Mouse (Mus musculus) embryonic facial prominence, embryonic 12.5 days (tissue): ENCODE results near the gene Agbl5. TPM values are rescaled to one million over a fixed set of nuclear protein-coding genes. Genes with fewer than 3 reads are reported as not detected.

Experiments
- ATAC-seq: fragments of 200-750 bp; cut with Nextera tagmentation; 2 replicates; pipeline ENCODE4 v1.8.0; 2017; ENCODE audit not compliant: insufficient number of reproducible peaks, insufficient read depth, low FRiP score, low TSS enrichment
- H3K27ac ChIP-seq: fragments of 300-500 bp; sonication (generic); 2 replicates; pipeline ENCODE4 v1.5.1; 2016; ENCODE audit warnings: mild to moderate bottlenecking
- H3K27me3 ChIP-seq: fragments of 300-500 bp; sonication (generic); 2 replicates; pipeline ENCODE4 v1.6.1; 2016; ENCODE audit warnings: mild to moderate bottlenecking, moderate library complexity
- H3K36me3 ChIP-seq: fragments of 300-500 bp; sonication (generic); 2 replicates; pipeline ENCODE4 v1.6.1; 2016; ENCODE audit warnings: mild to moderate bottlenecking
- H3K4me1 ChIP-seq: fragments of 300-500 bp; sonication (generic); 2 replicates; pipeline ENCODE4 v1.6.1; 2016
- H3K4me2 ChIP-seq: fragments of 300-500 bp; sonication (generic); replicated peaks from 2 replicates; pipeline ENCODE4 v1.6.1; 2016; ENCODE audit warnings: mild to moderate bottlenecking, moderate library complexity
- H3K4me3 ChIP-seq: fragments of 300-500 bp; sonication (generic); 2 replicates; pipeline ENCODE4 v1.5.1; 2016; ENCODE audit warnings: mild to moderate bottlenecking
- H3K9ac ChIP-seq: fragments of 300-500 bp; sonication (generic); 2 replicates; pipeline ENCODE4 v1.6.1; 2016; ENCODE audit warnings: mild to moderate bottlenecking, moderate library complexity
- H3K9me3 ChIP-seq: fragments of 300-500 bp; sonication (generic); 2 replicates; pipeline ENCODE4 v1.6.1; 2016; ENCODE audit warnings: mild to moderate bottlenecking, moderate library complexity
- WGBS: fragments of 180-500 bp; shearing (Covaris S2); methylation state at CpG from one replicate; pipeline ENCODE4 v1.1.7; 2016; 5-methylcytosine and 5-hydroxymethylcytosine counted together
- polyA plus RNA-seq: library from polyadenylated mRNA; unstranded; fragments of >200 nt; fragmentation: Nextera tagmentation; extraction: Ambion mirVana; gene quantifications from 2 replicates; pipeline ENCODE4 v1.2.1, GENCODE M21; 2016

The Agbl5 gene
- 31.9 and 34.1 TPM in 2 replicates for polyA plus RNA-seq

- Histone ChIP-seq H3K27me3 (no peaks in the 10 kb centered on the region), H3K4me1 (peaks cover 16% of the 10 kb centered on the region), H3K4me3 (peak within 1 kb of the TSS; percentile 80), H3K4me2 (peak within 1 kb of the TSS; percentile 75), H3K9ac (peak within 1 kb of the TSS; percentile 83), H3K36me3 (peaks cover 32% of the 10 kb centered on the region), H3K9me3 (no peaks in the 10 kb centered on the region), H3K27ac (peak within 1 kb of the TSS; percentile 98)
- under 1% methylated on average over 42 of the region's 42 CpGs for WGBS
- ATAC-seq = peak; percentile 91
Observed at GRCm38 (mm10) chr5:30888337-30889087, at the start of gene Agbl5. Agbl5 (plus strand) TSS chr5:30888694.

- Histone ChIP-seq H3K4me1 (no peaks in the 10 kb centered on the region), H3K4me2 (no peak overlapping the region), H3K27me3 (no peaks in the 10 kb centered on the region), H3K36me3 (peaks cover 12% of the 10 kb centered on the region; the same call in 1 of the 2 replicates), H3K9ac (no peak overlapping the region), H3K4me3 (no peak overlapping the region), H3K27ac (no peak overlapping the region), H3K9me3 (no peaks in the 10 kb centered on the region)
- no peak for ATAC-seq
- 82% methylated on average over 2 of the region's 2 CpGs for WGBS
Observed at GRCm38 (mm10) chr5:30839731-30840130, 48.8 kb upstream of the Agbl5 start.

GRCm38 (mm10) chr5:30841896-30842295, 46.6 kb upstream of the Agbl5 start:
- H3K4me1 ChIP-seq = no peaks in the 10 kb centered on the region
- no peak overlapping the region for H3K4me2 ChIP-seq
- no peak for ATAC-seq
- peaks cover 2% of the 10 kb centered on the region; the same call in 1 of the 2 replicates for H3K36me3 ChIP-seq
- no peaks in the 10 kb centered on the region for H3K27me3 ChIP-seq
- no peak overlapping the region for H3K4me3 ChIP-seq
- no peaks in the 10 kb centered on the region for H3K9me3 ChIP-seq
- 51% methylated on average over 3 of the region's 3 CpGs for WGBS
- H3K9ac ChIP-seq = no peak overlapping the region
- no peak overlapping the region for H3K27ac ChIP-seq

- no peak overlapping the region for H3K9ac ChIP-seq
- no peaks in the 10 kb centered on the region for H3K36me3 ChIP-seq
- H3K4me1 ChIP-seq = no peaks in the 10 kb centered on the region
- no peak overlapping the region for H3K4me3 ChIP-seq
- 70% methylated on average over 6 of the region's 6 CpGs for WGBS
- H3K27me3 ChIP-seq = no peaks in the 10 kb centered on the region
- H3K27ac ChIP-seq = no peak overlapping the region
- ATAC-seq = no peak
- no peaks in the 10 kb centered on the region for H3K9me3 ChIP-seq
- no peak overlapping the region for H3K4me2 ChIP-seq
Observed at GRCm38 (mm10) chr5:30849891-30850555, 38.5 kb upstream of the Agbl5 start.

- Histone ChIP-seq H3K36me3 (no peaks in the 10 kb centered on the region), H3K27ac (no peak overlapping the region), H3K4me1 (no peaks in the 10 kb centered on the region), H3K4me2 (no peak overlapping the region), H3K9ac (no peak overlapping the region), H3K9me3 (no peaks in the 10 kb centered on the region), H3K4me3 (no peak overlapping the region), H3K27me3 (no peaks in the 10 kb centered on the region)
- 62% methylated on average over 2 of the region's 2 CpGs for WGBS
- ATAC-seq = no peak
Observed at GRCm38 (mm10) chr5:30850556-30850925, 38.0 kb upstream of the Agbl5 start.

GRCm38 (mm10) chr5:30853522-30853921, 35.0 kb upstream of the Agbl5 start:
- no peaks in the 10 kb centered on the region for H3K4me1 ChIP-seq
- H3K27ac ChIP-seq = no peak overlapping the region
- no peaks in the 10 kb centered on the region for H3K9me3 ChIP-seq
- H3K27me3 ChIP-seq = no peaks in the 10 kb centered on the region
- 83% methylated on average over 4 of the region's 4 CpGs for WGBS
- no peak overlapping the region for H3K9ac ChIP-seq
- no peak overlapping the region for H3K4me3 ChIP-seq
- no peaks in the 10 kb centered on the region for H3K36me3 ChIP-seq
- ATAC-seq = no peak
- H3K4me2 ChIP-seq = no peak overlapping the region

GRCm38 (mm10) chr5:30855674-30856073, 32.8 kb upstream of the Agbl5 start:
- H3K27me3 ChIP-seq = no peaks in the 10 kb centered on the region
- no peaks in the 10 kb centered on the region for H3K36me3 ChIP-seq
- no peak overlapping the region for H3K4me2 ChIP-seq
- H3K4me3 ChIP-seq = no peak overlapping the region
- no peak overlapping the region for H3K27ac ChIP-seq
- H3K9me3 ChIP-seq = no peaks in the 10 kb centered on the region
- 59% methylated on average over 3 of the region's 3 CpGs for WGBS
- no peak overlapping the region for H3K9ac ChIP-seq
- no peaks in the 10 kb centered on the region for H3K4me1 ChIP-seq
- ATAC-seq = no peak

- WGBS = 71% methylated on average over 2 of the region's 2 CpGs
- Histone ChIP-seq H3K4me2 (no peak overlapping the region), H3K27ac (no peak overlapping the region), H3K36me3 (no peaks in the 10 kb centered on the region), H3K9me3 (no peaks in the 10 kb centered on the region), H3K27me3 (no peaks in the 10 kb centered on the region), H3K4me3 (no peak overlapping the region), H3K9ac (no peak overlapping the region), H3K4me1 (no peaks in the 10 kb centered on the region)
- ATAC-seq = no peak
Observed at GRCm38 (mm10) chr5:30856124-30856523, 32.4 kb upstream of the Agbl5 start.

GRCm38 (mm10) chr5:30863852-30864251, 24.6 kb upstream of the Agbl5 start:
- no peak overlapping the region for H3K4me2 ChIP-seq
- H3K27me3 ChIP-seq = no peaks in the 10 kb centered on the region
- no peak overlapping the region for H3K9ac ChIP-seq
- no peak overlapping the region for H3K27ac ChIP-seq
- ATAC-seq = no peak
- H3K9me3 ChIP-seq = no peaks in the 10 kb centered on the region
- peaks cover 3% of the 10 kb centered on the region; the same call in 1 of the 2 replicates for H3K4me1 ChIP-seq
- no peak overlapping the region for H3K4me3 ChIP-seq
- H3K36me3 ChIP-seq = peaks cover 7% of the 10 kb centered on the region
- 37% methylated on average over 4 of the region's 4 CpGs for WGBS

- no peak overlapping the region for H3K4me3 ChIP-seq
- no peak overlapping the region for H3K9ac ChIP-seq
- no peaks in the 10 kb centered on the region for H3K27me3 ChIP-seq
- ATAC-seq = no peak
- WGBS = 38% methylated on average over 15 of the region's 15 CpGs
- peaks cover 5% of the 10 kb centered on the region; the same call in 1 of the 2 replicates for H3K4me1 ChIP-seq
- H3K4me2 ChIP-seq = no peak overlapping the region
- no peaks in the 10 kb centered on the region for H3K9me3 ChIP-seq
- peaks cover 7% of the 10 kb centered on the region for H3K36me3 ChIP-seq
- no peak overlapping the region for H3K27ac ChIP-seq
Observed at GRCm38 (mm10) chr5:30864322-30864721, 24.2 kb upstream of the Agbl5 start.

GRCm38 (mm10) chr5:30866871-30867270, 21.6 kb upstream of the Agbl5 start:
- no peaks in the 10 kb centered on the region for H3K27me3 ChIP-seq
- H3K4me1 ChIP-seq = peaks cover 20% of the 10 kb centered on the region
- H3K9me3 ChIP-seq = no peaks in the 10 kb centered on the region
- no peak overlapping the region for H3K9ac ChIP-seq
- WGBS = 91% methylated on average over 3 of the region's 3 CpGs
- no peak overlapping the region for H3K27ac ChIP-seq
- peaks cover 16% of the 10 kb centered on the region for H3K36me3 ChIP-seq
- H3K4me2 ChIP-seq = no peak overlapping the region
- ATAC-seq = no peak
- H3K4me3 ChIP-seq = no peak overlapping the region

- no peaks in the 10 kb centered on the region for H3K9me3 ChIP-seq
- peaks cover 24% of the 10 kb centered on the region for H3K36me3 ChIP-seq
- ATAC-seq = no peak
- 91% methylated on average over 3 of the region's 3 CpGs for WGBS
- peak within 1 kb of the TSS; percentile 75; the same call in 1 of the 2 replicates for H3K27ac ChIP-seq
- peak within 1 kb of the TSS; percentile 84 for H3K4me2 ChIP-seq
- H3K9ac ChIP-seq = no peak within 1 kb of the TSS
- peaks cover 20% of the 10 kb centered on the region for H3K4me1 ChIP-seq
- no peaks in the 10 kb centered on the region for H3K27me3 ChIP-seq
- H3K4me3 ChIP-seq = peak within 1 kb of the TSS; percentile 82; the same call in 1 of the 2 replicates
Observed at GRCm38 (mm10) chr5:30867712-30868111, 20.8 kb upstream of the Agbl5 start, which contains the start of gene Tmem214. Tmem214 (plus strand) TSS chr5:30868012.
